Mouse (Mus musculus) gastrocnemius, postnatal 4 days (tissue): ENCODE measurements around the gene Wapl. TPM values are rescaled to one million over a fixed set of nuclear protein-coding genes. Genes with fewer than 3 reads are reported as not detected.

Experiments
- DNase-seq, 2 experiments: peaks; one replicate each; pipeline ENCODE4 v3.0.0; 2021 to 2022; ENCODE audit warnings: low spot score in 2 of 2, mixed read lengths in 2 of 2
- long read RNA-seq, 2 experiments: library from polyadenylated mRNA; stranded (forward); transcript quantifications; one replicate each; pipeline ENCODE4 v2.0.0; 2021
- total RNA-seq, 2 experiments: library from RNA; stranded (reverse); gene quantifications; 2 replicates each; pipeline ENCODE4 v1.2.3; 2021

Gene Wapl
- total RNA-seq = 10 to 100 TPM; 48.5 to 53.4 TPM
- long read RNA-seq, experiment 1, full-length matches to known transcripts = 20 of 31 reads
- long read RNA-seq, experiment 1, partial matches to known transcripts = 7 of 31 reads
- long read RNA-seq, experiment 1, other reads (novel, unspliced or antisense) = 4 of 31 reads
- long read RNA-seq, experiment 2, full-length matches to known transcripts = 18 of 29 reads
- long read RNA-seq, experiment 2, partial matches to known transcripts = 10 of 29 reads
- long read RNA-seq, experiment 2, other reads (novel, unspliced or antisense) = 1 of 29 reads

DNA sequence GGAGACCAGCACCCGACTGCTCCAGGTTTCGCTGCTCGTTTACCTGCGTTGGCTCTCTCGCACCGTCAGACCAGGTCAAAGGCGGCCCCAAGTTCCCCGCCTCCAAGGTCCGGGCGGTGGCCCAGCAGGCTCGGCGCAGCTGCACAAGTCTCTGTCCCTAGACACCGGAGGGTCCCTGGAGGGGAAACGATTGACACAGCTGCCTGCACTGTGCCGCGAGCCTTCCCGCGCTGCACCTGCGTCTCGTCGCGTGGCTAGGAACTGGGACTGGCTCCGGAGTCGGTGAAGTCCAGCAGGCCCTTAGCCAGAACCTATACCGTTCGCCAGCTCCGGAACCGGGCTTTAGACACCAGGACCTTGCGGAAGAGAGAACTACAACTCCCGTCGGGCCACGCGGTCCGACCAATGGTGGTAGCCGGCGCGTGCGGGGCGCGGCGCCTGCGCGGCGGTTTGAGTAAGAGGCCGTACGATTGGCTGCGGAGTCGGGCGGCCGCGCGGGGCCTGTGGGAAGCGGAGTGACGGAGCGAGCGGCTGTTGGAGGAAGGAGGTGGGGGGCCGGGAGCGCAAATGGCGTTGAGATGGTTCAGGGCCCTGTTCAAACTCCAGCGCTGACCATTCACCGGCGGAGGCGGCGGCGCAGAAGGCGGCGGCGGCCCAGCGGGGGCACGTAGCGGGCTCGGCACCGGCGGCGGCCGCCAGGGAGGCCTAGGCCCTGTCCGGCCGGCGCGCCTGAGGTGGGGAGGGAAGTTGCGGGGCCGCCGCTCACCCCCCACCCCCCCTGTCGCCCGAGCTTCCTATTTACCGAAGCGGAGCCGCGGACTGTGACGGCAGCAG is at the start of gene Wapl:
Gene Wapl, plus strand, starts transcription at position 534 of the 834 bp plus-strand sequence.
- peak; percentile 92 to 97 for DNase-seq

DNA sequence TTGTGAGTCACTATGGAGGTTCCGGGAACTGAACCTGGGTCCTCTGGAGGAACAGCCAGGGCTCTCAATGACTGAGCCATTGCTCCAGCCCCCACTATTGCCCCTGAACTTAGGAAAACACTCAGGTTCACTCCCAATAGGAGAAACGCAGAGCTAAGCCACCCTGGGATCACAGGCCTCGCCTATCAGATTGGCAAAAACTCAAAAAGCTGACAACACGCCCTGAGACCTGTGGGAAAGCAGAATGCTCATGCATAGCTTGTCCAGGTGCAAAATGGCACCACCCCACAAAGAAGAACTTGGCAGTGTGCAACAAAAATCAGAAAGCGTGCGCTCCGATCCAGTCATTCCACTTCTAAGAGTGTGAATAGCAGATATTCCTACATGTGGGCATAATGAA is 46.9 kb upstream of the Wapl start:
- no peak for DNase-seq

DNA sequence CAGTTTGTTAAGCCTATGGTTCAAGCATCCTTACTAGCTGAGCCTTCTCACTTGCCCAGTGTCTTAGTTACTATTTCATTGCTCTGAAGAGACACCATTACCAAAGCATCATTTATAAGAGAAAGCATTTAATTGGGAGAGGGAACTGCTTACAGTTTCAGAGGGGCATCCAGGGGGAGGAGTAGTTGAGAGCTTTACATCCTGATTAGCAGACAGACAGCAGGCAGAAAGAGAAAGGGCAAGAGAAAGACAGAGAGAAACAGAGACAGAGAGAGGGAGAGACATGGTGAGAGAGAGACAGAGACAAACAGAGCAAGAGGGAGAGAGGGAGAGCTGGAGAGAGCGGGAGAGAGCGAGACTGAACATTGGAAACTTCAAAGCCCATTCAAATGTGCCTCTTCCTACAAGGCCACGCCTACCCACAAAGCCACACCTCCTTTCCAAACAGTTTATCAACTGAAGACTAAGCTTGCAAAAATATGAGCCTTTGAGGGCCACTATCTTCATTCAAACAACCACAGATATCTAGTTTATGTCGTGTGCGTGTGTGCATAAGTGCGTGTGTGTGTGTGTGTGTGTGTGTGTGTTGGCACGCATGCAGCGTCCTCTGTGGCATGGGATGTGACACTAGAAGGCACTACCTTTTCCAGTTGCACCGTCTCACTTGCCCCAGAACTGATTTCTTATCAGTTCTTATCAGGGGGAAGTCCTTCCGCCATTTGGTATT is 40.8 kb upstream of the Wapl start:
- DNase-seq = no peak

DNA sequence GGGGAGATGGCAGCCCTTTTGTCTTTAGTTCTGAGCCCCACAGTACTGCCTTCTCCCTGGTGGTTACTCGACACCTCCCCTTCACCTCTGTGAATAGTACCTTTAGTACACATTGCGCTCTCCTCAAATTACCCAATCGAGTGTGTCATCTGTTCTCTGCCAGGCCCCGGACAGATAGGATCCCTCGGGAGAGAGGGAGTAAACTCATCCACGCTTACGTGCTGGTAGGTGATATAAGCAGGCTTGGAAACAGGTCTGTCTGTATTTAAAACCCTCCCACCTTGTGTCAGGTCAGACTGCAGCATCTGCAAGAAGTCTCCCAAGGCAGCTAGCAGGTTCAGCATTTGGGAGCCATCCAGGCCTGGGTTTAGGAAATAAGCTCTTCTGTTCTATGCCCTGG is 38.5 kb upstream of the Wapl start:
- no peak for DNase-seq

DNA sequence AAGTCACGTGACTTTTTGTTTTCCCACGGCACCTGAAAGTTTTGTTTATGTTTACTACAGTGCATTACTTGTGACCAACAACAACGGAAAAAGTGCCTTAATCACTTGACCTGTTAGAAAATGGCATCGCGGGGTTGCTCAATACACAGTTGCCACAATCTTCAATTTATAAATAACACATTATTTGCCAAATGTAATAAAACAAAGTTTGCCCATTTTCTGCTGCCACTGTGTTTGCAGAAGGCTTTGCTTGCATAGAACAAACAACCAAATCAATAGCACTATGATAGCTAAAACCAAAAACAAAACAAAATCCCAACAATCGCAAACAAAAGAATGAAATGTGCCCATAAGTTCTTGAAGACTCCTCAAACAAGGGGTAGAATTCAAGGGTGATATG is 38.0 kb upstream of the Wapl start:
- DNase-seq = no peak

DNA sequence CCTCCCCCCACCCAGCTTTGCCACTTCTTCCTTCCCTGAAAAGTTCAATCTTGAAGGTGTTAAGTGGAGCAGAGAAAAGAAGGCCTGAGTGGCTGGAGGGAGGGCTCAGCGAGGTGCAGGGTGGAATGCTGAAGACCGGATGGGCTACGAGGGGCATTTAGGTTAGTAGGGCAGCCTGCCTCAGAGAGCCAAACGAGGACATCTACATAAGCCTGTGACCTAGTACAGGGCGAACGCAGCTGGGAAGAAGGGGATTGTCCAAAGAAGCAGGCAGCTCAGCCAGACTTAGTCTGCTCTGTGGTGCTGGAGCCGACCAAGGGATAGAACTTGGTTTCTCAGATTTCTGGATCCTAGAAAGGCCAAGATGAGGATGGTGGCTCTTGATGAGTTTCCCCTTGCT is 29.6 kb upstream of the Wapl start:
- DNase-seq = no peak

DNA sequence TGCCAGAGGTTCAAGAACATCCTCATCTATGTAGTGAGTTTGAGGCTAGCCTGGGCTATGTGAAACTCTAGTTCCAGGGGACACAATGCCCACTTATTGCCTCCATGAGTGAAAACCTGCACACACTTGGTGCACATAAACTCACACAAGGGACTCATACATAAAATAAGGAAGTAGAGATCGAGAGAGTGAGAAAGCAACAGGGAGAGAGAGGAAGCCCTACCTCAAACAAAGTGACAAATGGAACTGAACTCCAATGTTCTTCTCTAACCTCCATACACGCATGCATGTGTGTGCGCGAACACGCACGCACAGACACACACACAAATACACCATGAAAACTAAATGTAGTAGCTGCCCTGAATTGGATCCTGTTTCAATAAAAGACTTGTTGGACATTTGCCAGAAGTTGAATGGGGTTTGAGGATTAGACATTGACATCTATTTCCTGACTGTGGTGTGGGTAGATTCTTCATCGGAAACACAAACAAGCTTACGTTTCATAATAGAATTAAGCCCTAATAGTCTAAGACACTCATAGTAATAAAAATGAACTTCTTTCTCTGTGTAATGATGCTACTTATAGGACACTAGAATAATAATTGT is 25.8 kb upstream of the Wapl start:
- no peak for DNase-seq

DNA sequence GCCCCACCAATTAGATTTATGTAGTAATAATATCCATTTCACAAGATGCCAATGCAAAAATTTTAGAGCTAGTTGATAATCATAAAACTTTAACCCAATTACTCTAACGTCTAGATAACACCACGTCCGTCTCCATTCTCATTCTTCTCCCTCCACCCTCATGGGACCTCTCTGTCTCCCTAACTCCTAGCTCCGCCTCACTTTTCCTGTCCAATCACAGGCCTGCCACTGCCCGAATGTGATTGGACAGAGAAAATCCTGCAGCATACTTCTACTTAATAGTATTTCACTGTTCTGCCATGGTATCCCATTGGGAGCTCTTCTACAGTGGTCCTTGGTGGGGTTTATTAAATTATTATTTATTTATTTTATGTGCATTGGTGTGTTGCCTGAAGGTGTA is 16.6 kb upstream of the Wapl start:
- DNase-seq = no peak

DNA sequence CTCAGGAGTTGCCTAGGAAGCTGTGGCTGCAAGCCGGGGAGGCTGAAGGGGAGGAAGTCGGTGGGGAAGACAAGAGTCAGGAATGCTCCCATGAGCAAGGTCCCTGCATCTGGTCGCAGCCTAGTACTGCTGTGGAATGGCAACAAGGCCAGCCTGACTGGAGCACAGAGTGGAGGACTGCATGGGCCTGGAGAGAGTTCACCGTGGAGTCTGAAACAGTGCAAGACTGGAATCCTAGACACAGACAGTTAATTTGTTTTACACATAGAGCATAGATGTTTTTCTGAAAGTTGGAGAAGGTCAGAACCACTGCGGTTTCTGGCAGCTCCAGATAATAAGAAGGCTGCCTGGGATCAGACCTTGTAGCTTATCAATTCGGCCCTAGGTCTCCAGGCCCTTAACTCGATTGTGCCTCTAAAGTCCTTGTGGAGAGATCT is 13.4 kb upstream of the Wapl start:
- DNase-seq = no peak

DNA sequence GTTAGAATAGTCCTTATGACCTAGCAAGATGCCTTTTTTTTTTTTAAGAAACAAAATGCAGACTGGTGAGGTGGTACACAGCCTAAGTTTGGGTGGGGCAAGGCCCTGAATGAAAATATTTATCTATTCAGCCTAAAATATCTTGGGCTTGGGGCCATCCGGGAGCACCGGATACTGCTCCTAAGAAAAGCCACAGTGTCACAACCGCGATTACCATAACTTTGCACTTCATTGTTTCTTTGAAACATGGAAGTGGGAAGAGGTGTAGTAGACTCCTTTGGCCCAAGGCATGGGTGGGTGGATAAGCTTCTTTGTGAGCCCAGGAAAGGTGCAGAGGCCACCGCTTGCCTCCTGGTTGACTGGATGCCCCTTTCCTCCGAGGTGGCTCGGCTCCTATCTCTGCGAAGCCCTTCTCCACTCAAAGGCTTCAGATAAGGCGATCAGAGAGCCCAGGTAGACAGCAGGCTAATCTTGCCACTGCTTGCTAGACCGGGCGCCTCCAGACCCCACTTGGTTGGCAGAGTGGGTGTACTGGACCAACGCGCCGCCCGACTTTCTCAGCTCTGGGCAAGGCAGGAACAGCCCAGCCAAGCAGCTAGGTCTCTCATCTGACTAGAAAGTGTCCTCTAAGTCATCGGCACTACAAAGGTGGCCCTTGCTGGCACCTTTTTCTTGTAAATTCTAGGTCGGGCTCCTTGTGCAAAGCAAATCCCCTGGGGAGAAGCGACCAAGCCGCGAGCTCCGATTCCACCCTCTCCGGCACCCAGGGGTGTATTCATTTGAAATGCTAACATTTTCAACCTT is 12.7 kb upstream of the Wapl start:
- DNase-seq = no peak

DNA sequence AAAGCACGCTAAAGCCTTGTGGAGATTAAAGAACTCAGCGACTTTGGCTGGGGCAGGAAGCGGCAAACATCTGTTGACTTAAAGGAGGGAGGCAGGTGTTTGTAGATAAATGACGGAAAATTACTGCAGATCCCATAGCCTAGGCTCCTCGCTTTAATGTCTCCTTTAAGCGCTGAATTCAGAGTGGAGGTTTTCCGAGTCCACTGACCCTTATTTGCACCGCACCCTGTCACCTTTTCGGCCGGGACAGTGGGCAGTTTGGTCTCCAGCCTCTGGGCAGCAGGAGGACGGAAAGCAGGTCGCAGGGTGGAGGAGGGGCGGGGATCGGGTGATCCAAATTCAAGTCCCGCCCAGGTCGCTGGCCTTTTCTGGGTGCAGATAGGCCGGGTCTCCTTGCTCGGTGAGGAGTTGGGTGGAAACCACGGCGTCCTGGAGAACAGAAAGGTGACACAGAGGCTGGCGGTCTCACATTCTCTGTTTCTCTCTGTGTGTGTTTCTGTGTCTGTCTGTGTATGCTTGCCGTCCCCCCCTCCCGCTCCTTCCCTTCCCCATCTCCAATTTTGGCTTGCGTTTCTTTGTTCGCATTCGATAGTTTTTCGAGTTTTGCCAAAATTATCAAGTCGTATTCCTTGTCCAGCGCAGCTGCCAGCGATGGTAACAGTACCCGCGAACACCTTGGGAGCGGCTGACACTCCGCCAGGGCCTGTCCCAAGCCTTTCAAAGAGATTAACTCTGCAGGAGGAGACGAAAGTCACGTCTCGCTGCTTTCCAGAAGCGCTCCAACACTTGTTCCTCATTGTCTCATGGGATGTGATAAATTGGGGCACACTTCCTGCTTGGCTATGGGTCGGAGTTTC is 11.9 kb upstream of the Wapl start:
- peak in 1 of 2 experiments; percentile 37 for DNase-seq

DNA sequence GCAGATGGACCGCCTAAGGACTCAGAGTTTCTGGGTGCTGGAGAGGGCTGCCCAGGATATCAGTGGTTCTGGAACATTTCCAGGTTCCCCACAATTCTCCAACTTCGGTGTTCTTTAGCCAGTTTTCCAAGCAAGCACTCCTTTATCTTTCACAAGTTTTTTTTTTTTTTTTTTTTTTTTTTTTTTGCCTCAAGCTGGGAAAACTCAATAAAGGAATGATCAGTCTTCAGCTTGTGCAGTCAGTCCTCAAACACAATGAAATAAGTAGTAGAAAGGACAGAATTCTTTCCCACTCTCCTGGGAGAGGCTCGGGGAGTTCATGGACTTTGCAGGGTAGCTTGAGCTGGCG is 11.3 kb upstream of the Wapl start:
- DNase-seq = no peak

DNA sequence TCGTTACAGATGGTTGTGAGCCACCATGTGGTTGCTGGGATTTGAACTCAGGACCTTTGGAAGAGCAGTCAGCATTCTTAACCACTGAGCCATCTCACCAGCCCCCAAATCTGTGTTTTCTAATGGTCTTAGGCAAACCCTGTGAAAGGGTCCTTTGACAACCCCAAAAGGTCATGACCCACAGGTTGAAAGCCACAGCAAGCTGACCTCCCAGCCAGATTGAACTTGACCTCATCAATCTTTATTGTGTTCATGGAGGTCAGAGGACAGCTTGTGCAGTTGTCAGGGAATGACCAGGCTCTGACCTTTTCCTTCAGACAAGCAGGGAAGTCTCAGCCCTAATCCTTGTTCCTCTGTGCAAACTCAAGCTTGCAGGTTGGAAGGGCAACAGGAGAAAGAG is 10.3 kb upstream of the Wapl start:
- no peak for DNase-seq

DNA sequence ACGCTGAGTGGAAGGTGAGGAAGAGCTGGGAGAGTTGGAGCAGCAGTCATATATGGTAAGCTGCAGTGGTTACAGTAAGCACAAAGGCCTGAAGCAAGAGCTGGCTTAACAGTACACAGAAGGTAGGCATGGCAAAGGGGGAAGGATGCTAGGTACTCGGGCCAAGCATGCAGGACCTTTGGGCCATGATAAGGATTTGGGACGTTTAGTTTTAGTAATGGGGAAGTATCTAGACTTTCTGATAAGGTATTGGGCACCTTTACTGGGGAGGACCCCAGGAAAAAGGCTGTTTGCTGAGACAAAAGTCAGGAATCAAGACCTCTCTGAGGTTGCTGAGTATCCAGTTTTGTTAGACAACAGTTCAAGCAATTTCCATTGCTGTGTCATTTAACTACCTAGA is 4.6 kb upstream of the Wapl start:
- DNase-seq = no peak

DNA sequence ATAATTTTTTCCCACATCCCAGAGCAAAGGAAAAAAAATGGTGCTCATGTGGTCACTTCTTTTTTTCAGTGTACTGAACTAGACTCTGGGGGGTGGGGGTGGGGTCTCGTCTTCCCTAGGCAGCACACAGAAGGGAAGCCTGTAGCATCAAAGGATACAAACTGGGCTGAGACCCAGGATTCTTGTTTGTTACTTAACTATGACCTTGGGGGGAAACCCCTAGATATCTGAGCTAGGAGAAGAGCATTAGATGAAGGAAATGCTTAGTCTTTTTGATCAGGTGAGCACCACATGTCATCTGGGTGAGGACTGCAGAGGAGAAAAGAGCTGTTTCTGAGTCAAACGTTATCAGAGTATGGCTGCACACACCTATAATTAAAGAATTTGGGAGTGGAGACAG is 3.5 kb upstream of the Wapl start:
- DNase-seq = no peak

DNA sequence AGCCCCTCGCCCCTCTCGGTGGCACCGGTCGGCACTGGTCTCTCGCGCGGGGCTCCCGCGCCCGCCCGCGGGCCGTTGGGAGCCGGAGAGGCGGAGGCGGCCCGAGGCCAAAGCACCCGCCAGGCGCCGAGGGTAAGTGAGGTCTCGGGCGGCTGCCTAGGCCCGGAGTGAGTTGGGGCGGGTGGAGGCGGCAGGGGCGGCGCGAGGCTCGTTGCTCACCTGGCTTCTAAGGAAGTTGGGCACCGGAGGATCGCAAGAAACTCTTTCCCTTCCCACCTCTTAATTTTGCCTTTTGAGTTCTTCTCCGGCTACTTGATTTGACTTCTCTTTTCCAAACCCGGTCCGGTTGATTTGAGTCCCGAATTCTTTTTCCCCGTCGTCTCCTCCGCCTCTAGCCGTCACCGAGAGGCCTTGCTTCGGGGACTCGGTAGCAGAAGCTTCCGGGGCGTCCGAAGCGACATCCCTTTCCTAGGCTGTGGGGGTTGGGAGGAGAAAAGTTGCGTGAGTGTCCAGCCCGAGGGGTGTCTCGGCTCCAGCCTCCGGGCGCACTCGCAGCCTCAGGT is 582 bp downstream of the Wapl start:
- peak in 1 of 2 experiments; percentile 55 for DNase-seq

DNA sequence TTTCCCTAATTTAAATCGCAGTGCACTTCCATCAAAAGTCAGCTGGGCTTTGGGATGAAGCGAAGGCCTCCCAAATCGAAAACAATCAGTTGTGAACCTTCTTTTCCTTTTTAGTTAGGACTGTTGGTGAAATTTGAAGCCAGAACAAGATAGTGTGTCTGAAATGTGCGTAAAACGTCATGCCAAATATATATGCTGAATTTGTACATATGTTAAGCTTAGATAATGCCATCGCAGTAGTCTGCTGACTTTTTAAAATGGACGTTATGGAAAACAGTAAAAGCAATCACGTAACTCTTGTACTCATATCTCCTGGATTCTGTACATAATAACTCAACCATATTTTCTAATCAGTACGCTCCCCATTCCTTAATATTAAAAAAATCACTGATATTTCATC is 1.2 kb downstream of the Wapl start:
- DNase-seq = no peak

DNA sequence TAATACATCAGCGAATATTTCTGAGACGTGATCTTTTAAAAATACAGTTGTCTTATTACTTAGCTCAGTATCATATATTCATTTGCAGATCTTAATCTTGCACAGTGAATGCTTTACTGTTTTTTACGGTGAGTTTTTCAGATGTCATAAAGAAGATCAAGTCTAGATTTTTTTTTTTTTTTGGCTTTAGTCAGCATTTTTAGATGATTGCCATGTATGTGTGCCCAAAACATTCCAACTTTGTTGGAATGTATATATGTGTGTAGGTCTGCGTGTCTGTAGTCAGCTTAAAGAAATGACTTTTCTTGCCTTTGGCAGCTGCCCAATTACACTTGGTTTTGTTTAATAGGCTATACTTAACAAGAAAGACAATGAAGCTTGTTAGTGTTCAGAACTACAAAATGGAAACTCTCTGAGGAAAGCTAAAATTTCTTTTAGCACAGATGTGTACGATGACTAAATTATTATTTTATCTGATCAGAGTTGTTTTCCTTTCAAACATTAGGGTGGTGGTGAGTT is 1.7 kb downstream of the Wapl start:
- DNase-seq = no peak

DNA sequence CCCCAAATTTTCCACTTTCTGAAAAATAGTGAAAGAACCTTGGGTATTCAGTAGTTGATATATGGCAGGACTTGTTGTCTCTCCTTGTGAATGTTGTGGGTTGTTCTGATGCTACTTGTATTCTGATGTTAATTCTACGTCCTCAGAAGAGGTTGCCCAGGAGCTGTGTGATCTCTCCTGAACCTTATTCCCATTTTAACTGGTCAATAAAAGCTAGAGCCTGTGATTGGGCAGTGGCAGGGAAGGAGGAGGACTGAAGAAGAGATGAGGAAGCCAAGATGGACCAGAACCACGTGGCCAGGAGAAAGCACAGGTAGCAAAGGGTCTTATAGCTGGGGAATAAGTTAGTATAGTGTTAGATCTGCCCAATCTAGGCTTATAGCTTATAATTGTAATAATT is 7.1 kb downstream of the Wapl start:
- DNase-seq = no peak
